19 mouse cellular contexts compared by ENCODE assay signal in genomic region chr9:46099107-46099506, GRCm38 (mm10).
DNase-seq lines count a peak whose midpoint lies in the region; ATAC-seq and TF ChIP-seq lines count a peak whose summit lies in the region.
"Had no signal": no experiment of that assay in that cellular context is flagged by ENCODE, and none has a peak within 500 bp of the region (broad histone marks: within the 10 kb centered on the region; RNA-seq: fewer than 3 reads in every experiment).

No protein-coding gene starts in this region.

- no peak for TF ChIP-seq RAD21 in MEL (IDR thresholded peaks at IDR 0.05; ENCODE audit: low read depth, low read length)

- 22% methylated on average over 5 of the region's 5 CpGs for WGBS in macrophage (ENCODE audit: missing documents)

- H3K27ac ChIP-seq in MEL (ENCODE audit: control insufficient read depth, low read depth, low read length) (peak overlapping the region; percentile 68), macrophage (peak overlapping the region; percentile 31; the same call in 1 of the 2 replicates)
- H3K27ac ChIP-seq: forebrain, embryonic 15.5 days; hindbrain, embryonic 10.5 days; limb, embryonic 12.5 days; midbrain, embryonic 12.5 days; neural tube, embryonic 13.5 days had no signal

- peak overlapping the region; percentile 42 for H3K9ac ChIP-seq in MEL (ENCODE audit: control insufficient read depth, low read depth, low read length, poor library complexity, severe bottlenecking)
- H3K9ac ChIP-seq: forebrain, embryonic 15.5 days; limb, embryonic 12.5 days; midbrain, embryonic 12.5 days; neural tube, embryonic 13.5 days had no signal

- H3K79me2 ChIP-seq in MEL (ENCODE audit: control insufficient read depth, insufficient read depth, low read length, poor library complexity) (peaks cover 26% of the 10 kb centered on the region), macrophage (ENCODE audit: inconsistent target) (peaks cover 79% of the 10 kb centered on the region)

- peak; percentile 54 for DNase-seq in cerebellum, adult 9-10 months
- no peak for DNase-seq in cerebellum, adult 9-11 months
- DNase-seq in MEL (ENCODE audit: low read depth, low spot score): peak; percentile 78
- DNase-seq in heart, adult 8-10 months (ENCODE audit: low spot score): no peak
- no peak for DNase-seq in spleen, postnatal 36 days (ENCODE audit: low spot score in 2 of 2)
- DNase-seq in ovary, postnatal 14 days (ENCODE audit: low spot score): no peak
- DNase-seq: gastrocnemius, postnatal 25 days; kidney, postnatal 4 days; lung, adult 2 months; right cerebral cortex, postnatal 14 days had no signal

- ATAC-seq in common myeloid progenitor, adult 5-6 weeks (replicated peaks; ENCODE audit: low read depth, poor library complexity, severe bottlenecking): peak; percentile 64
- ATAC-seq: forebrain, embryonic 15.5 days had no signal

- TF ChIP-seq POLR2A in MEL (IDR thresholded peaks at IDR 0.05; ENCODE audit: control insufficient read depth in 1 of 2, insufficient read depth in 1 of 2, low read depth in 1 of 2, low read length in 2 of 2, poor library complexity in 1 of 2): no peak

- TF ChIP-seq EP300 in MEL (IDR thresholded peaks at IDR 0.05; ENCODE audit: low read depth in 1 of 2, low read length in 2 of 2): no peak

- peaks cover 0 to 20% of the 10 kb centered on the region in 2 experiments; a peak in 3 of 4 replicates for H3K36me3 ChIP-seq in MEL (ENCODE audit: control insufficient read depth in 1 of 2, insufficient read depth in 2 of 2, low read length in 2 of 2)
- H3K36me3 ChIP-seq in macrophage (ENCODE audit: inconsistent target): no peaks in the 10 kb centered on the region
- H3K36me3 ChIP-seq: forebrain, embryonic 15.5 days; hindbrain, embryonic 10.5 days; limb, embryonic 12.5 days; midbrain, embryonic 12.5 days; neural tube, embryonic 13.5 days had no signal

- H3K9me3 ChIP-seq in MEL (replicated peaks; ENCODE audit: insufficient read depth, low read length): no peaks in the 10 kb centered on the region
- H3K9me3 ChIP-seq: forebrain, embryonic 15.5 days; G1E; hindbrain, embryonic 10.5 days; limb, embryonic 12.5 days; midbrain, embryonic 12.5 days; neural tube, embryonic 13.5 days had no signal

- no peak for TF ChIP-seq CTCF in MEL (IDR thresholded peaks at IDR 0.05 in 2 of 3, conservative IDR thresholded peaks at IDR 0.05 in 1 of 3; ENCODE audit: control insufficient read depth in 1 of 3, insufficient read depth in 1 of 3, low read depth in 2 of 3, low read length in 3 of 3, poor library complexity in 1 of 3, severe bottlenecking in 1 of 3)

- H3K27me3 ChIP-seq in MEL (ENCODE audit: control insufficient read depth in 1 of 2, insufficient read depth in 2 of 2, low read length in 2 of 2): no peaks in the 10 kb centered on the region
- H3K27me3 ChIP-seq: forebrain, embryonic 15.5 days; limb, embryonic 12.5 days; midbrain, embryonic 12.5 days; neural tube, embryonic 13.5 days had no signal

- H3K4me3 ChIP-seq in MEL (ENCODE audit: control insufficient read depth in 1 of 2, insufficient read depth in 1 of 2, low read depth in 2 of 2, low read length in 2 of 2): peak overlapping the region; percentile 26 to 34
- H3K4me3 ChIP-seq in macrophage (ENCODE audit: inconsistent target): no peak overlapping the region
- H3K4me3 ChIP-seq: erythroblast, embryonic 14.5 days; forebrain, embryonic 15.5 days; hindbrain, embryonic 10.5 days; limb, embryonic 12.5 days; midbrain, embryonic 12.5 days; neural tube, embryonic 13.5 days had no signal

- H3K4me1 ChIP-seq in MEL (ENCODE audit: control insufficient read depth in 1 of 2, insufficient read depth in 2 of 2, low read length in 2 of 2): peaks cover 13 to 29% of the 10 kb centered on the region in 2 experiments
- H3K4me1 ChIP-seq: forebrain, embryonic 15.5 days; midbrain, embryonic 12.5 days had no signal

TF ChIP-seq in MEL, 35 proteins besides CTCF, POLR2A, EP300 and RAD21:
- TF ChIP-seq SMC3 (IDR thresholded peaks at IDR 0.05; ENCODE audit: low read depth, low read length) (no peak), MAX (IDR thresholded peaks at IDR 0.05; ENCODE audit: low read length) (peak; percentile 34; the same call in 1 of the 2 replicates), ZNF384 (IDR thresholded peaks at IDR 0.05; ENCODE audit: low read depth, low read length) (0 out of 2 replicates have a peak, but pooled peaks have one; percentile 23), KAT2A (conservative IDR thresholded peaks at IDR 0.05; ENCODE audit: low read depth, low read length) (no peak), ETS1 (IDR thresholded peaks at IDR 0.05; ENCODE audit: low read depth, low read length) (0 out of 2 replicates have a peak, but pooled peaks have one; percentile 8), SIN3A (IDR thresholded peaks at IDR 0.05; ENCODE audit: low read length) (no peak)

Comparison
In these comparisons a context has a peak if more than half of its experiments do, and no peak if none do; other contexts are left out.
1. DNase-seq: peak in cerebellum, adult 9-10 months (single experiment) and MEL (single experiment); none in cerebellum, adult 9-11 months (single experiment), heart, adult 8-10 months (single experiment), spleen, postnatal 36 days (0 of 2) and ovary, postnatal 14 days (single experiment).